Mouse (Mus musculus) cerebellum, adult (tissue): ENCODE measurements around the gene Lrrc59.
"Not testable (repeated sequence)": the region's sequence is repeated elsewhere in the genome, so short reads cannot be mapped to it uniquely, and the experiment has no call there.

Source experiments
- ATAC-seq: cut with Nextera tagmentation; 2 replicates; pipeline ENCODE4 v1.9.2; 2017; ENCODE audit warnings: mild to moderate bottlenecking, moderate library complexity, mixed read lengths; ENCODE audit not compliant: insufficient number of reproducible peaks, low FRiP score, low TSS enrichment

Lrrc59 gene

GRCm38 (mm10) chr11:94687178-94687577 is 57.6 kb downstream of the Lrrc59 start:
- ATAC-seq: no peak

DNA sequence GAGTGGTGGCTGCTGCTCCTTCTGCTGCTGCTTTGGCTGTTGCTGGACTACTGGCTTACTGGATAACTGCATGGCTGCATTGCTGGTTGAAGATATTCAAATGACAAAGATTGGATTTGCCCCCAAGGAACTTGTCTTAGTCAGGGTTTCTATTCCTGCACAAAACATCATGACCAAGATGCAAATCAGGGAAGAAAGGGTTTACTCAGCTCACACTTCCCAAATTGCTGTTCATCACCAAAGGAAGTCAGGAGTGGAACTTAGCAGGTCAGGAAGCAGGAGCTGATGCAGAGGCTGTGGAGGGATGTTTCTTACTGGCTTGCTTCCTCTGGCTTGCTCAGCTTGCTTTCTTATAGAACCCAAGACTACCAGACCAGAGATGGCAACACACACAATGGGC is 62.9 kb downstream of the Lrrc59 start:
- not testable (repeated sequence) for ATAC-seq
